Mouse (Mus musculus): ENCODE measurements around the gene Pla2g2d.

Pla2g2d gene

DNA sequence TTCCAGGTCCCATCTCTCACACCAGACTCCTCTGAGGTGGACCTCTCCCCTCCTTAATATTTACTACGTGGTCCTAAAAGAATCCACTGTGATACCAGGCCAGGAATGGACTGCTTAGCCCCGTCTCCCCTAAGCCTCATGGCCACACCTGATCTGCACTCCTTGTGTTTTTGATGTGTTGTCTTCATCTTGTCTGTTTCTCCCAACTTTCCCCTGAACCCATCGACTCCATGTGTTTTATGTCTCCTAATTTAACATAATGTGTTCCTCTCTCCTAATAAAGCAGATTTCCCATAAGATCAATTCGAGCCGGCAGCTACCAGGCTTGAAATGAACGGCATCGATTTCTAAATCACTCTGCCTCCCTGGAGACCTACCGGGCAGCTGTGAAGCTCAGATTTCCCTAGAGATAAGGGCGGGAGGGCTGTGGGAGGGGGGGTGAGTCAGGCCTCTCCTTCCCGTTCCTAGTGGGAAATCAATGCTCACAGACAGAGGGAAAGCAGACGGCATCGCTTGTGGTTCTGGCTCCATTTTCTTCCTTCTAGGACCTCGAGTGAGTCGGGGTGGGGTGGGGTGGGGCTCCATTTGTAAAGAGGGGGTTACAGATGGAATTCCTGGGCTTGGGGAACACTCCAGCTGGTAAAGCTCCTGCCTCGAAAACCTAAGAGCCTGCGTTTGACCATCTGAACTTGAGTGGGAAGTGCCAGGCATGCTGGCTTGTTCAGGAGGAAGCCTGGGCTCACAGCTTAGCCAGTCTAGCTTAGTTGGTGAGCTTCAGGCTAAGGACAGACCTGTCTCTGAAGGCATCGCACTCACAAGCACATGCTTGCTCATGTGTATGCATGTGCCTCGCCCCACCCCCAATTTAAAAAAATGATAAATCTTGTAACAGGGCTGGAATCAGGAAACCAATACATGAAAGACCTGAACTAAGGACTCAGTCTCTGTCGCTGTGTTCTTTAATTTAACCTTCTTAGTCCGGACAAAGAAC lies 2.2 kb downstream of the Pla2g2d start:
- in situ Hi-C loops (cut with MboI; ENCODE audit: unreplicated experiment in 2 of 2), result no loop called here

DNA sequence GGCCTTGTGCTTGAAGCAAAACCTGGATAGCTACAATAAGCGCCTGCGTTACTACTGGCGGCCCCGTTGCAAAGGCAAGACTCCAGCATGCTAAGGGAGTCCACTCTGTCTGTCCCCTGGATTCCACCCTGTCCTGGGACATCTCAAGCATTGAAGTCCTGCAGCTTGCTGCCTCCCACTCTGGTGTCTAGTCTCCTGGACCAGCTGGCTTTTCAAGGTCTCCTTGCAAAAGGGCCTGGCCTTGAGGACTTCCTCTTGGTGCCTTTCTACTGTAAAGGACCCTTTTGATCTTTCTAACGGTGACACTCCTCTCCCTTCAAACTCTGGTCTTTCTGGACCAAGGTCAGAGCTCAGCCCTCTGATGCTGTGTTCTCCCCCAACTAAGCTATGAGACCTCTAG lies 4.8 kb downstream of the Pla2g2d start:
- in situ Hi-C loops (cut with MboI; ENCODE audit: unreplicated experiment in 2 of 2), result no loop called here

DNA sequence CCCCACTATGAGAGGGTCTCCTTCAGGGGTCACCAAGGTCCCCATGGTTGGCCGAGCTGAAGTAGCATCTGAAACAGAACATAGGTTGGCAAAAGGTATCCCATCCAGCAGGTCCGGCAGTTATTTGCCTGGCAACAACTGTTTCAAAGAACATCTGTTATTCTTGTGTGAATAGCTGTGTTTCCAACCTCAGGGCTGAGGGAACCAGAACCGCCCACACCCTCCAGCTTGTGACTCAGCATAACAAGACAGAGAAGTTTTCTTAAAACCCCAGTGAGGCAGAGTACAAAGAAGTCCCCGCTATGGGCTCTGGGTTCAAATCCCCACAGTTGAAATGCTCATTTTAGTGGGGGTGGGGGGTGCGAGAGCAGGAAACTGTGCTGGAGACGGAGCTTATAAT lies 6.6 kb downstream of the Pla2g2d start:
- in situ Hi-C loops (cut with MboI; ENCODE audit: unreplicated experiment in 2 of 2), result no loop called here

DNA sequence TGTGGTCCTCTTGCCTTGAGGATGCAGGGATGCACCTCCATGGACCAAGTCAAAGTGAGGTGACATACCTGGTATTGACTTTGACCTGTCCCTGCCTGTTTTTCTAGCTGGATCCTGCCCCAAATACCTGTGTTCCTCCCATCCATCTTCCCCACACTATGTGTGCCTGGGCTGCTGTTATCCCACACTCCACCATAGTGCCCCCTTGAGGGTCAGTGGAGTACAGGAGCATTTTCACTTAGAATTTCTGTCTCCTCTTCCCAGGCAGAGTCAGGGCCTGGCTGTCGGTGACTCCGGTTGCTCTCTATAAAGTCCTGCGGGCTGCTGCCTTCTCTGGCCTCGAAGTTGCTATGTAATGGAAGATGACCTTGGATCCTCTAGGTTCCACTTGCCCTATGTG lies 10.2 kb downstream of the Pla2g2d start:
- in situ Hi-C loops (cut with MboI; ENCODE audit: unreplicated experiment in 2 of 2), result no loop called here

DNA sequence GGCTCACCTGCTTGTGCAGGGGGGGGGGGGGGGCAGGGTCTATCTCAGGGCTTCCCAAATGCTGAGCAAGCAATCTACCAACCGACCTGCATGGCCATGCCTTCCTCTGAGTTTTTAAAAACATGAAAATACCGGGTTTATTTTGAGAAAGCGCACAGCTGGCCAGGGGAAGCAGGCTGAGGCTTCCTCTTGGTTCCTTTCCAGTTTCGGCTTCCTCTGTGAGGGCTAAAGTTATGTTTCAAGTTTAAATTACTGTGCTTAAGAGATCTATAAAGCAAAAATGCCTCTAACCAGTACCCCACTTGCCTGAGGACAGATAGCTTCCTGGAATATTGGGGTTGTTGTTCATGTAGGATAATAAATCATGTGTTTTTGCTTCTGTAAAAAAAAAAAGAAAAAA lies 10.6 kb downstream of the Pla2g2d start:
- in situ Hi-C loops (cut with MboI; ENCODE audit: unreplicated experiment in 2 of 2), result no loop called here

DNA sequence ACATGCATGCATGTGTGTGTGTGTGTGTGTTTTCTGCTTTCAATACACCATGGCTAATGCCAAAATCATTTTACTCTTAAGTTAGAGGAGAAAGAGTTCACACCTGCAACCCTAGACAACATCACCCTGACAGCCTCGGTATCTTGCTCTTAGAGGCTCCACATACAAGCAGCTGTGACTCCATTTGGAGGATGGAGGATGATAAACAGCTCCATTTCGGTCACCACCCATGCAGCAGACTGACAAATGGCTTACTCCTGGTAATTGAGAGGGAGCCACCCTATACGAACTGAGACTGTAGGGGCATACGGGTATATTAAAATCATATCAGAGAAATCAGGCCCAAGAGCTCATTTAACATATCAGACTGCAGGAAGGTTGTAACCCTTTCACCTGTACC lies 12.8 kb downstream of the Pla2g2d start:
- in situ Hi-C loops (cut with MboI; ENCODE audit: unreplicated experiment in 2 of 2), result no loop called here

DNA sequence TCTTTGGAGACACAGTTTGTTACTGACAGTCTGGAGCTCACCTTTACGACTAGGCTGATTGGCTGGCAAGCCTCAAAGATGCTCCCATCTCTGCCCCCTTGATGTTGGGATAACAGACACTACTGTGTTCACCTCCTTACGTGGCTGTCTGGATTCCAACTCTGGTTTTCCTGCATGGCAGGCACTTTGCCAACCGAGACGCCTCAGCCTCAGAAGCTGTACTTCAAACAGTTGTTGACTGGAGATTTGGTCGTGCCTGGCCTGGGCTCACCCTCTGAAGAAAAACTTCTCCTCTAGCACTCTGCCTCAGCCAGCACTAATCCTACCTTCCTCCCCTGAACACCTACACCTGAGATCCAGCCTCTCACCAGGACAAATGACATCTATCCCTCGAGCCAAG lies 15.9 kb downstream of the Pla2g2d start:
- in situ Hi-C loops (cut with MboI; ENCODE audit: unreplicated experiment in 2 of 2), result no loop called here

DNA sequence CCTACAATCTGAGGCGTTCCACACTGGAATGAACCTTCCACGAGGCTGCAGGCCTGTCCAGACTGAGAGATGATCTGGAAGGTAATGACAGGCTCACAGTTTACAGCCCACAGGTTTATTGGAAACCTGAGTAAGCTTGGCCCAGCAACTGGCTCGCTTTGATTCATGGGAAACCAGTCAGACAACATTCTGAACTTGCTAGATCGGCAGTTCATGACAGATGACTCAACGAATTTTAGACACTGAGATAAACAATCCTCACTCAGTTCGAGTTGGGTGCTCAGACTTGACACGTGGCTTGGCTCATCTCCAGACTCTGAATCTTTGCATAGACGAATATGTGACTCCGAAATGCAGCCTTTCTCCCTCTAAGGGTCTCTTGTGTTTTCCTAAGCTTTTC lies 17.1 kb downstream of the Pla2g2d start:
- in situ Hi-C loops (cut with MboI; ENCODE audit: unreplicated experiment in 2 of 2), result no loop called here

DNA sequence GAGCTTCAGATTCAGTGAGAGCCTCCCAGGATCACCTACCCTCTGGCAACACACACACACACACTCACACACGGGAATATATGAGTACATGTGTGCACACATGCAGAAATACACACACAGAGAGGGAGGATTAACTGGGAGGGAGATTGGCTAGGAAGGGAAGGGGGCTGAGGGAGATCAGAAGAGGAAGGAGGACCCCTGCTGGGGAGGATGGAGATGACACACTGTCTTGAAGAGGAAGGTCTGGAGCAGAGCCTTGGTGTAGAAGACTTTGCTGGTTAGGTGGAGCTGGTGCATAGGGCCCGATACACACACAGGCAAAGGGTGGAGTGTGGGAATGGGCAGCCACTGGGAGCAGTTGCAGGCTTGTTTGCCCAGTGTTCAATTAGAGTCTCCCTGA lies 17.7 kb downstream of the Pla2g2d start:
- in situ Hi-C loops (cut with MboI; ENCODE audit: unreplicated experiment in 2 of 2), result no loop called here

DNA sequence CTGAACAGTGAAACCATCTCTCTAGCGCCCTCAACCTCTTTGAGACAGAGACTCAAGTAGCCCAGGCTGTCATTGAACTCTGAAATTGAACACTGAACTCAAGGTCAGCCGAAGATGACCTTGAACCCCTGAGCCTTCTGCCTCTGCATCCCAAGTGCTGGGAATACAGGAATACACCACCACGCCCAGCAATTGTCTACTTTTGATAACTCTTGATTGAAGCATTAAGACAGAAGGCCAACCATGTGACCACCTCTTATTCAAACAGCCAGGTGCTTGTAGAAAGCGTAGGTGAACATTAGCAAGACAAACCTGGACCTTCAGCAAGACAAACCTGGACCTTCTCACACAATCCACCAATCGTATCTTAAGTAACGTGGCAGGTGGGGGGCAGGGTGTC lies 18.8 kb downstream of the Pla2g2d start:
- in situ Hi-C loops (cut with MboI; ENCODE audit: unreplicated experiment in 2 of 2), result no loop called here

DNA sequence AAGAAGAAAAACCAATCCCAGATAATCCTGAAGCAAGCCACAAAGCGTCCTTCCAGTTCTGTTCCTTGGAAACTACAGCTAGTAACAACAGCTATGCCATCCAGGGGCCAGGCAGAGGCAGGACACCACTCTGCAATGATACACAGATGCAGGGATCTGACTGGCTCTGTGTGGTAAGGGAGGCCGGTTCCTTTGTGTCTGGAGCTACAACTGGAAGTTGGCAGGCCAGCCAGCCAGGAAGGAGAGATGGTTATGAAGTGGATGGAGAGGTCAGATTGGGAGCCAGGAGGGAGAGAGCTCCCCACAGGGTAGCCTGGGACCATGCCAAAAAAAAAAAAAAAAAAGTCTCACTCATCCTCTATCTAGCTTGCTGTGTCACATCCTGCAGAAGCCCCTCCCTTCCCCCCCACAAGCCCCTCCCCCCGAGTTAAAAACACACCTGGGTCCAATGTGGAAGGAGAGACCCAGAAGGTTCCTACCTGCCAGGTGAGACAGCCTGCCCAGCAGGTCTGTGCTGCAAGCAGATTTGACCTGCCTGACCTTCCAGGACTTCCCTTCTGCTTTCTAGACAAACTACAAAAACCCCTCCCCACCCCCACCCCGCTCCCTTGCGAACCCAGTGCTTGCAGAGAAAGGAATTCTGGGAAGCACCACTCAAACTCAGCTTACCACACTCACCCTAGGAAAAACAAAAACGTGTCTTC lies 21.1 kb downstream of the Pla2g2d start:
- in situ Hi-C loops (cut with MboI; ENCODE audit: unreplicated experiment in 2 of 2), result no loop called here

DNA sequence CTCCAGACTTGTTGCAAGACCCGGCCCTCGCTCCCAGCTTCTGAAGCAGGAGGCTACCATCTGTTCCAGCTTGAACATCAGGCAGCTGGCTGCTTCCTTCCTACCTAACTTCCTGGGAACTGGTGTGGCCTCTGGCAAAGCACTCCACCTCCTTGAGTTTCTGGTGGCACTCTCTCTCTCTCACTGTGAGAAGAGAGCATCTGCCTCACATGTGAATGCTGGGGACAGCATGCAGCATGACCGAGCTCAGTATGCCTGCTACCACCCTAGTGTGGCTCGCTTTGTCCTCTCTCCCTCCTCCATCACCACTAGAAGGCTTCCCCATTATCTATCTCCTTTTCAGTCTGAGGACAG lies 21.7 kb downstream of the Pla2g2d start:
- in situ Hi-C loops (cut with MboI; ENCODE audit: unreplicated experiment in 2 of 2), result no loop called here

DNA sequence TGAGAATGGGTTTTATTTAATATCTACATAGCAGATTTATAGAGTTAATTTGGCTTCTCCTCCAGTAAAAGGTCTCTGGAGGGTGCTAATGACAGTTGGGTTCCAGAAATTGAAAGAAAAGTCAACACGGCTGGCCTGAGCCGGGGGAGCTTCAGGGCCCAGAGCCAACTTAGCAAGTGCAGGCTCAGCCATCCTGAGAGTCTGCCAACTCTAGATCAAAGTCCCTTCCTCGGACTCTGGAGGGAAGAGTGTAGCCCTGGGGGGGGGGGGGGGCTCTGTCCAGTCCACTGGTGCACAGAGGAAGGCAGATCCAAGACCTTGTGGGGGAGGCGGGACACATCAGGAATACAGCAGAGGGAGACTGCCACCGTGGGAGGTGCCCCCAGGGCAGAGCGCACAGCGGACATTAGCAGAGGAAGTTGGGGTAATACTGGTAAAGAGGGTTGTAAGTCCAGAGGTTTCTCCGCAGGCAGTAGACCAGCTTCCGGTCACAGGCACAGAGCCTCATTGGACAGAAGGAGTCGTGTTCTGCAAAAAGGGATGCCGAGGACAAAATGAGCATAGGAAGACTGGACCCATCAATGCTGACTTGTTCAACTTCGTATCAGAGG lies 24.7 kb downstream of the Pla2g2d start:
- in situ Hi-C loops (cut with MboI; ENCODE audit: unreplicated experiment in 2 of 2), result loop anchor here in 1 of 2 experiments (25.0 kb wide), 1 partner anchor 1513 kb away; the partner anchor contains the start of gene Wnt4

DNA sequence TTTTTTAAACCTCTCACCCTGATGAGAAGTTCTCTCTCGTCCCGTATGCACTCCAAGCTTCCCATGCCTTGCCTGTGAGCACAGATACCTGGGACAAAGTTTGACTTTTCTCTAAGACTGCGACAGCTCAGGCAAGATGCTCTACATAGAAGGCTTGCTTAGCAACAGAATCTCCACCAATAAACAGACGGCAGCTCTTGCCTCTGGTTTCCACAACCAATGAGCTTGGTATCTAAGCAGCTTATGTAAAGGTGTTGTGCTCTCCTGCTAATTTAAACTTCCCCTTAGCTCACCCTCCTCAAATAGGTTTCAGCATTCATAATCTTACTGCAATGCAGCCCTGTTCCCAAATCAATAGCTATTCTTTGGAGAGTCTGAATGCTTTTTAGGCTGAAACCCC lies 26.1 kb downstream of the Pla2g2d start:
- in situ Hi-C loops (cut with MboI; ENCODE audit: unreplicated experiment in 2 of 2), result loop anchor here in 1 of 2 experiments (25.0 kb wide), 1 partner anchor 1514 kb away; the partner anchor contains the start of gene Wnt4

DNA sequence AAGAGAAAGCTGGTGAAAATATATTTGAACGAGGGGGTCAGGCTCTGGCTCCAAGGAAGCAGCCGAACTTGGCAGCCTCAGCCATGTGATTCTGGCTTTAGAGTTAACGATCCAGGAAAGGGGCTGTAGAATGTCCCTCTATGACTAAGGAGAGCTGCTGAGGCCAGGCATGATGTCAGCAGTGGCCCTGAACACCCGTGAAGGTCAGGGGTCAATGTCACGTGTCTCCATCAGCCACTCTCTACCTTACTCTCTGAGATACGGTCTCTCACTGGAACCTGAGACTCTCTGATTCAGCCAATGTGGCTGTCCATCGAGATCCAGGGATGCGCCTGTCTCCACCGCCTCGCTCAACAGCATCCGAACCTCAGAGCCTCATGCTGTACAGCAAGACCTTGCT lies 27.4 kb downstream of the Pla2g2d start:
- in situ Hi-C loops (cut with MboI; ENCODE audit: unreplicated experiment in 2 of 2), result loop anchor here in 1 of 2 experiments (25.0 kb wide), 1 partner anchor 1516 kb away; the partner anchor contains the start of gene Wnt4

DNA sequence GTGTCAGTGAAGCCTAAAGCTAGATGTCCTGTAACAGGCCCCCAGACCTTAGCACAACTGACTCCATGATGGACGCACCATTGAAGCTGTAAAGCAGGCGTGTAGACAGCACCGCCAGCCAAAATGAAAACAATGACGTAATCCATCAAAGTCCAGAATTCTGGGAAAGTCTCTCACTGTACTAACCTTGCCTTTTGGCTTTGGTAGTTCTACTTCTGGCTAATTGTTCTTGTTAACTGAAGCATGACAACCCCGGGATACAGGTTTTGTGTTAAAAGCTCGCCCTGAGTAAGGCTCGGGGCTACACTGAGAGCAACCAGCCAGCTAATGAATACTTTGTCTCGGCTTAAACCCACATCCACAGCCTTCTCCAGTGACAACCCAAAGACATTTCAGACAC lies 29.7 kb downstream of the Pla2g2d start:
- in situ Hi-C loops (cut with MboI; ENCODE audit: unreplicated experiment in 2 of 2), result loop anchor here in 1 of 2 experiments (25.0 kb wide), 1 partner anchor 1518 kb away; the partner anchor contains the start of gene Wnt4

DNA sequence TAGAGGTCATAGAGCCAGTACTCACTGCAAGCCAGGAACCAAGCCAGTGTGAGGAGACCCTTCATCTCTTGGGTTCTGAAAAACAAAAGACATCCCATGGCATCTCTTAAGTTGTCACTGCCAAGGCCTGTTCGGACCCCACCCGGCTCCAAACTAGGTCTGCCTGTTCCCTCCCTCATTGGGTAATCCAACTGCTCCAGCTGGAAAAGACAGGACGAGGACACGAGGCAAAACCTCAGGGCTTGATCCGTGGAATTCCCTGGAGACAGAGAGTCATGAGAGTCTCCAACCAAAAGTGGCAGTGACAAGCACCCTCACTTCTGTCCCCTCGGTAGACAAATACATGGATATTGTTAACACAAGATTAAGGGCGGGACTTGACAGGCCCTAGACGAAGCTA lies 30.6 kb downstream of the Pla2g2d start:
- in situ Hi-C loops (cut with MboI; ENCODE audit: unreplicated experiment in 2 of 2), result loop anchor here in 1 of 2 experiments (25.0 kb wide), 1 partner anchor 1519 kb away; the partner anchor contains the start of gene Wnt4

DNA sequence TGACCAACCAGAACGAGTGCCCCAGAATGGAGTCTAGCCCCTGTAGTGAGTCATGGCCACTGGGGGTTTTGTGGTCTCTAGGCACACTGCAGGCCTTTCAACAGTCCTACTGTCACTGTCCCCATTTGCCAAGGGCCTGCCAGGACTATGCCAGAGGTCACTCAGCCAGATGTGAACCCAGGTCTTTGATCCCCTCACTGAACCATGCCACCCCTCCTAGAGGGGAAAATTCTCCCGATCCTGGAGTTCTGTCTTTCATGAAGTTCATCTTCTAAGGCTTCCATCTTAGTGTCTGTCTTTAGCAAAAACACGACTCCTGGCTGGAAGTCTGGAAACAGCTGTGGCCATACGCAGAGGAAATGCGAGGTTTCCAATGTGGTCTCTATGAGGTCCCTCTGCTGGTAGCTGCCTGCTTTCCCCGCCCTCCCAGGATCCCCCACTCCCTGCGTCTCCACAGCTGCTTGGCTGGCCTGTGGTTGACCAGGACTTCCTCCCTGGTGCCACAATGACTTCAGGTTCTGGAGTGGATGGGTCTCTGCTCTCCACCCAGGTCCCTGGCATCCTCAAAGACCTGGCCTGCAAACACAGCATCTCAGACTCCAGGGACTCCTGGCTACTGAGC lies 31.5 kb downstream of the Pla2g2d start:
- in situ Hi-C loops (cut with MboI; ENCODE audit: unreplicated experiment in 2 of 2), result loop anchor here in 1 of 2 experiments (25.0 kb wide), 1 partner anchor 1520 kb away; the partner anchor contains the start of gene Wnt4

DNA sequence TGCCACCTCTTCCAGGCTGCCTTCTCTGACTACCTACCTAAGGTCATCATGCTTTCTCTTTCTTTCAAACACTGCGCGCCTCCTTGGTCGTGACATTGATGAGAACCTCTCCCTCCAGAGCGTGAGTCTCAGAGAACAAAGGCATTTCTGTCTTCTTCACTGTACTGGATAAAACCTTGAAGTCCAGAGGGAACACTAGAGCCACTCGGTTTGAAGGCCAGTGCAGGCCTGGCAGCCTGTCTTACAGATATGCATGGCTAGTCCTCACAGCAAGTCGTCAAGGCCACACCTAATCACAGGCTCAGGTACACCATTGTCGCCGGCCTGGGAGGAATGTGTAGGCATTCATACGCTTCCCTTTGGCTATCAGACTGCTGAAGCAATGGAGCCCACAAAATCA lies 40.6 kb downstream of the Pla2g2d start:
- in situ Hi-C loops (cut with MboI; ENCODE audit: unreplicated experiment in 2 of 2), result loop anchor here in 1 of 2 experiments (25.0 kb wide), 1 partner anchor 1529 kb away; the partner anchor contains the start of gene Wnt4

DNA sequence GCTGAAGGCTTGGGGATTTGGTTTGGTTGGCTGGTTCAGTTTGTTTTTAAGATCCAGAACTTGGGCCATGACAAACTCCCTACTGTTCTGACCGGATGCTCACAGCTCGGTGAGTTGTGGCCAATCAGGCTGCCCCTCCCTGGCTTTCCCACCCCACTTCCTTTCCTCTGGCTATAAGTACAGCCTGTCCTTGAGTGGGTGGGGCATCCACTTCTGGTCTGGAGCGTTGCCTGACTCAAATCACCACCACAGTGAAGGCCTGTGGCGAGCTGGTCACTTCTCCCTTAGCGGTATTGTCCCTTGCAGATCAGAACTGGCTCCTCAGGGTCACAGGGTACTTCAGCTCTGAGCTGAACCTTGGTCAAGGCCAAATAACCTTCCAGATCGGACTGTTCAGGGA lies 42.2 kb downstream of the Pla2g2d start:
- in situ Hi-C loops (cut with MboI; ENCODE audit: unreplicated experiment in 2 of 2), result loop anchor here in 1 of 2 experiments (25.0 kb wide), 1 partner anchor 1530 kb away; the partner anchor contains the start of gene Wnt4
